Mouse (Mus musculus) bone marrow macrophage, adult 2 months (primary cell): ENCODE measurements around the gene Gper1.

ENCODE experiments used
- CTCF ChIP-seq: IDR thresholded peaks from 2 replicates; pipeline ENCODE4 v1.5.1; 2012; ENCODE audit warnings: low read depth, mild to moderate bottlenecking, low read length, moderate library complexity
- POLR2A ChIP-seq: IDR thresholded peaks from 2 replicates; pipeline ENCODE4 v1.6.1; 2012; ENCODE audit warnings: mild to moderate bottlenecking, low read depth, low read length, borderline replicate concordance

- TF ChIP-seq CTCF = no peak
- no peak for TF ChIP-seq POLR2A
Measured at GRCm38 (mm10) chr5:139408511-139408910, 14.4 kb upstream of the Gper1 start.
